Mouse (Mus musculus): ENCODE data around the gene Gm3404. TPM values are rescaled to one million over a fixed set of nuclear protein-coding genes. Genes with fewer than 3 reads are reported as not detected.
"Not testable (repeated sequence)": the region's sequence is repeated elsewhere in the genome, so short reads cannot be mapped to it uniquely, and the experiment has no call there.

Gm3404 gene
- polyA plus RNA-seq, 1 experiment from 2014 or later = not detected

DNA sequence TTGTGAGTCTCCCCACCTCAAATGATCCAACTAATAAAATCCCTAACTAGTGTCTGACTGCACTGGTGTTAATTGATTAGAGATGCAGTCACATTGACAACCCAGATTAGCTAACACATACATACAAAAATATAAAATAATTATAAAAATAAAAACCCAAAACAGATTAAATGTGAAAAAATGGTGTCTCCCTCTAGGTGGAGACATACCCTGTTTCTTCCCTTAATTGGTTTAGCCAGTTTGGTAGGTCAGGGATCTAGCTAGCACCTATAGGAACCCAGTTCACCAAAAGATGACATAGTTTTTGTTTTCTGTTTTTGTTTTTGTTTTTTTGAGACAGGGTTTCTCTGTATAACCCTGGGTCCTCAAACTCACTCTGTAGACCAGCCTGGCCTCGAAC lies 38.7 kb downstream of the Gm3404 start:
- Histone ChIP-seq H3K27me3 (replicated peaks; ENCODE audit: control insufficient read depth, insufficient read depth, low read length) (no peaks in the 10 kb centered on the region), H3K9ac (ENCODE audit: low read depth, low read length) (no peak overlapping the region), H3K4me1 (replicated peaks; ENCODE audit: control insufficient read depth, insufficient read depth, low read length) (no peaks in the 10 kb centered on the region), H3K9me3 (ENCODE audit: control insufficient read depth, low read length) (no peaks in the 10 kb centered on the region), H3K27ac (ENCODE audit: low read depth, low read length) (no peak overlapping the region), H3K4me3 (ENCODE audit: low read depth, low read length) (no peak overlapping the region), H3K4me2 (no peak overlapping the region), H3K36me3 (ENCODE audit: control insufficient read depth, insufficient read depth, low read length) (no peaks in the 10 kb centered on the region)
- DNase-seq (ENCODE audit: low spot score) (no peak), ATAC-seq (replicated peaks; ENCODE audit: low FRiP score) (no peak)
- WGBS = 69% methylated on average over 1 of the region's 1 CpGs

GRCm38 (mm10) chr5:146567054-146567453 lies 41.5 kb downstream of the Gm3404 start:
- WGBS = 57% methylated on average over 4 of the region's 4 CpGs

GRCm38 (mm10) chr5:146570179-146570578 lies 44.6 kb downstream of the Gm3404 start:
- H3K27ac ChIP-seq (ENCODE audit: low read depth, low read length); H3K36me3 ChIP-seq (ENCODE audit: control insufficient read depth, insufficient read depth, low read length); H3K4me1 ChIP-seq (replicated peaks; ENCODE audit: control insufficient read depth, insufficient read depth, low read length); H3K27me3 ChIP-seq (replicated peaks; ENCODE audit: control insufficient read depth, insufficient read depth, low read length); ATAC-seq (replicated peaks; ENCODE audit: low FRiP score); H3K4me2 ChIP-seq; H3K4me3 ChIP-seq (ENCODE audit: low read depth, low read length); H3K9me3 ChIP-seq (ENCODE audit: control insufficient read depth, low read length); H3K9ac ChIP-seq (ENCODE audit: low read depth, low read length); DNase-seq (ENCODE audit: low spot score): not testable (repeated sequence)
- WGBS = 73% methylated on average over 6 of the region's 6 CpGs

More at GRCm38 (mm10) chr5:146567054-146567453, 41.5 kb downstream of the Gm3404 start:
- H3K4me3 ChIP-seq (ENCODE audit: low read depth, low read length) = no peak overlapping the region
- no peaks in the 10 kb centered on the region for H3K9me3 ChIP-seq (ENCODE audit: control insufficient read depth, low read length)
- DNase-seq (ENCODE audit: low spot score) (no peak), ATAC-seq (replicated peaks; ENCODE audit: low FRiP score) (no peak)
- no peaks in the 10 kb centered on the region for H3K27me3 ChIP-seq (replicated peaks; ENCODE audit: control insufficient read depth, insufficient read depth, low read length)
- H3K9ac ChIP-seq (ENCODE audit: low read depth, low read length) = no peak overlapping the region
- no peaks in the 10 kb centered on the region for H3K4me1 ChIP-seq (replicated peaks; ENCODE audit: control insufficient read depth, insufficient read depth, low read length)
- H3K4me2 ChIP-seq = no peak overlapping the region
- H3K36me3 ChIP-seq (ENCODE audit: control insufficient read depth, insufficient read depth, low read length) = no peaks in the 10 kb centered on the region
- H3K27ac ChIP-seq (ENCODE audit: low read depth, low read length) = no peak overlapping the region

- H3K4me2 ChIP-seq; H3K9ac ChIP-seq (ENCODE audit: low read depth, low read length); H3K9me3 ChIP-seq (ENCODE audit: control insufficient read depth, low read length); H3K36me3 ChIP-seq (ENCODE audit: control insufficient read depth, insufficient read depth, low read length); H3K4me1 ChIP-seq (replicated peaks; ENCODE audit: control insufficient read depth, insufficient read depth, low read length); H3K4me3 ChIP-seq (ENCODE audit: low read depth, low read length); ATAC-seq (replicated peaks; ENCODE audit: low FRiP score); H3K27me3 ChIP-seq (replicated peaks; ENCODE audit: control insufficient read depth, insufficient read depth, low read length); H3K27ac ChIP-seq (ENCODE audit: low read depth, low read length); DNase-seq (ENCODE audit: low spot score): not testable (repeated sequence)
- 63% methylated on average over 6 of the region's 6 CpGs for WGBS
Observed at GRCm38 (mm10) chr5:146571830-146572734, 46.5 kb downstream of the Gm3404 start.

GRCm38 (mm10) chr5:146572735-146573042 lies 47.1 kb downstream of the Gm3404 start:
- H3K4me1 ChIP-seq (replicated peaks; ENCODE audit: control insufficient read depth, insufficient read depth, low read length); H3K9me3 ChIP-seq (ENCODE audit: control insufficient read depth, low read length); H3K4me3 ChIP-seq (ENCODE audit: low read depth, low read length); H3K36me3 ChIP-seq (ENCODE audit: control insufficient read depth, insufficient read depth, low read length); ATAC-seq (replicated peaks; ENCODE audit: low FRiP score); H3K27ac ChIP-seq (ENCODE audit: low read depth, low read length); H3K9ac ChIP-seq (ENCODE audit: low read depth, low read length); DNase-seq (ENCODE audit: low spot score); H3K27me3 ChIP-seq (replicated peaks; ENCODE audit: control insufficient read depth, insufficient read depth, low read length); H3K4me2 ChIP-seq: not testable (repeated sequence)
- 89% methylated on average over 4 of the region's 4 CpGs for WGBS

DNA sequence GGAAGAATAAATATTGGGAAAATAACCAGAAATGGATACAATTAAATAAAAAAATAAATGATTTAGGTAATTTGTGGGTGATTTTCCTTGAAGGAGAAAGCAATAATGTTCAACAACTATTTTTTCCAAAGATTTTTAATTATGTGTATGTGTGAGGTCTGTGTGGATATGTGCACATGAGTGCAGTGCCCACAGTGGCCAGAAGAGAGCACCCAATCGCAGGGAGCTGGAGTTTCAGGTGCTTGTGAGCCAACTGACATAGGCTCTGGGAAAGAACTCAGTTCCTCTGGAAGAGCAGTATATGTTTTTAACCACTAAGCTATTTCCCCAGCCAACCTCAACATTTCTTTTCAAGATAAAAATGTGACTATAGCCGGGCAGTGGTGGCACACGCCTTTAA lies 51.1 kb downstream of the Gm3404 start:
- 78% methylated on average over 3 of the region's 3 CpGs for WGBS
- Histone ChIP-seq H3K4me1 (replicated peaks; ENCODE audit: control insufficient read depth, insufficient read depth, low read length) (no peaks in the 10 kb centered on the region), H3K9me3 (ENCODE audit: control insufficient read depth, low read length) (no peaks in the 10 kb centered on the region), H3K9ac (ENCODE audit: low read depth, low read length) (no peak overlapping the region), H3K4me2 (no peak overlapping the region), H3K27me3 (replicated peaks; ENCODE audit: control insufficient read depth, insufficient read depth, low read length) (no peaks in the 10 kb centered on the region), H3K4me3 (ENCODE audit: low read depth, low read length) (no peak overlapping the region), H3K27ac (ENCODE audit: low read depth, low read length) (no peak overlapping the region), H3K36me3 (ENCODE audit: control insufficient read depth, insufficient read depth, low read length) (no peaks in the 10 kb centered on the region)
- no peak for DNase-seq (ENCODE audit: low spot score)
- no peak for ATAC-seq (replicated peaks; ENCODE audit: low FRiP score)

Other genes starting within 250 kb of the Gm3404 start
- gene Wasf3, start 140.8 kb upstream of the Gm3404 start, polyA plus RNA-seq (2014; fragmentation: Nextera tagmentation; extraction: Ambion mirVana) = 0.18 and 0.40 TPM in 2 replicates
- not detected in 2 replicates for gene Gm6408, start 43.8 kb upstream of the Gm3404 start, polyA plus RNA-seq (2014; fragmentation: Nextera tagmentation; extraction: Ambion mirVana)
- gene Gm6370, start 34.4 kb upstream of the Gm3404 start, polyA plus RNA-seq (2014; fragmentation: Nextera tagmentation; extraction: Ambion mirVana) = not detected in 2 replicates
- not detected in 2 replicates for gene 4930449I24Rik, start 23.4 kb upstream of the Gm3404 start, polyA plus RNA-seq (2014; fragmentation: Nextera tagmentation; extraction: Ambion mirVana)
- gene Gm3402, start 11.7 kb upstream of the Gm3404 start, polyA plus RNA-seq (2014; fragmentation: Nextera tagmentation; extraction: Ambion mirVana) = not detected in 2 replicates
- gene Gm3409, start 11.8 kb downstream of the Gm3404 start, polyA plus RNA-seq (2014; fragmentation: Nextera tagmentation; extraction: Ambion mirVana) = not detected in 2 replicates
- not detected in 2 replicates for gene Gm3415, start 30.3 kb downstream of the Gm3404 start, polyA plus RNA-seq (2014; fragmentation: Nextera tagmentation; extraction: Ambion mirVana)
- gene Gpr12, start 59.4 kb downstream of the Gm3404 start, polyA plus RNA-seq (2014; fragmentation: Nextera tagmentation; extraction: Ambion mirVana) = 0.37 and 0.43 TPM in 2 replicates

Measured in liver, embryonic 11.5 days (tissue).